Mouse (Mus musculus) B cell, adult 2 months (primary cell): ENCODE measurements around the gene Ptafr.
A peak's percentile ranks its signal among the peaks of the same experiment; 100 is the strongest.

ENCODE experiments used
- DNase-seq, 2 experiments: peaks; one replicate each; pipeline ENCODE4 v3.0.0; 2022

Ptafr gene

GRCm38 (mm10) chr4:132618850-132619375 lies 55.0 kb downstream of the Ptafr start:
- DNase-seq, result no peak

GRCm38 (mm10) chr4:132620134-132620533 lies 56.3 kb downstream of the Ptafr start:
- DNase-seq, result no peak

- DNase-seq, result peak; percentile 55 to 62
Measured at GRCm38 (mm10) chr4:132621287-132622068, 57.6 kb downstream of the Ptafr start.

GRCm38 (mm10) chr4:132624034-132624657 lies 60.3 kb downstream of the Ptafr start:
- DNase-seq, result no peak

GRCm38 (mm10) chr4:132628830-132629229 lies 65.0 kb downstream of the Ptafr start:
- DNase-seq, result peak; percentile 78 to 80
